Mouse (Mus musculus) thymus, adult 2 months (tissue): Measurements from ENCODE around the gene Nme6.

Experiments
- CTCF ChIP-seq: fragments of 200-500 bp; IDR thresholded peaks from 2 replicates; pipeline ENCODE4 v1.5.1; 2012; ENCODE audit warnings: mild to moderate bottlenecking, control low read depth, low read length, moderate library complexity, borderline replicate concordance; ENCODE audit not compliant: control insufficient read depth, poor library complexity, insufficient read depth; ENCODE audit errors: extremely low read depth
- POLR2A ChIP-seq: fragments of 200-500 bp; IDR thresholded peaks from 2 replicates; pipeline ENCODE4 v1.6.1; 2012; ENCODE audit warnings: mild to moderate bottlenecking, low read length, control low read depth, moderate library complexity; ENCODE audit not compliant: control insufficient read depth, poor library complexity, insufficient read depth; ENCODE audit errors: extremely low read depth

DNA sequence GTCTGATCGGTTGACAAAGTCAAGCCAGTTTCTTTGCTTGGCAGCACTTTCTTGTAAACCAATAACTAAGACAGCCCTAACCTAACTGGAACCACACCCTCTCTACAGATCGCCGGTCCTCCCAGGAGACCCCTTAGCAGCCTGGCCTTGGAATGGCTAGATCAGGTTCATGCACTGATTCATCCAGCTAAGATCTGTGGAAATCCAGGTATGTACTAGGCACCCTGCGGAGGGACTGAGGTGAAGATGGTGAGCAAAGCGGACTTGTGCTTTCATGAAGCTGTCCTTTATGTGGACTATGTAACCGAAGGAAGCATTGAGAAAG is 501 bp downstream of the Nme6 start:
- no peak for TF ChIP-seq CTCF
- TF ChIP-seq POLR2A, result no peak
